Mouse (Mus musculus) kidney, adult 11 months (tissue): ENCODE data around the gene Cdk19.
"Not testable (repeated sequence)": the region's sequence is repeated elsewhere in the genome, so short reads cannot be mapped to it uniquely, and the experiment has no call there.

ENCODE experiments used
- DNase-seq: peaks from one replicate; pipeline ENCODE4 v3.0.0; 2022

Cdk19 gene

DNA sequence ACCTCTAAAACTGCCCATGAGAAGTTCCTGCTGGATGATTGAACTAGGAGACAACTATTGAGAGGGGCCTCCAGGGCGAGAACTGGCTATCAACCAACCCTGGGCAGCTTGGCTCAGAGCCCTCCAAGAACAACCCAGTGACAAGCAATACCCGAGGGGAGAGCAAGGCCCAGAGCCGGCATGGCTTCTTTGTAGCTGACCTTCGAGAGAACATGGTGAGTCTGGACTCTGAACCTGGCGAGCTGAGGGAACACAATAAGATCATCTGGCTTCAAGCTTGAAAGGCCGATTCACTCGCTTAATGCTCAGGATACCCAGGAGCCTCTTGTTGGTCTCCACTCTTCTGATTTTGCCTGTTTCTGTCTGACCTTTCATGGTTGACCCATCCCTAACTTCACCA is 151.8 kb downstream of the Cdk19 start:
- no peak for DNase-seq

DNA sequence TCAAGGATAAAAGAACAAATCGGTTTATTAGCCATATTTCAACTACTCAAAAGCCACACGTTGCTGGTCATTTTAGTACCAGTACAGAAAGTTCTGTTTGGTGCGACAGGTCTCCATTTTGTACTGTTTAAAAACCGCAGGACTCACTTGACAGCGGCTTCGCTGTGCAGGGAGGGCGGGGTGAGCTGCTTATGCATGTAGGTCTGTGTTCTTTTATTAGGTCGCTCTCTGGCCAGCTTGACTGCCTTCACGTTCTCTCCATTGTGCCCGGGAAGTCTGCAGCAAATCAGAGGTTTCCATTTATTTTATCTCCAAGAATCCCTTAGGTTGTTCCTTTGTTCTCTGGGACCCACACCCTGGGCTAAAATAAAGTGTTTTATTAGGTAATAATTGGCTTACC is 152.4 kb downstream of the Cdk19 start:
- no peak for DNase-seq

DNA sequence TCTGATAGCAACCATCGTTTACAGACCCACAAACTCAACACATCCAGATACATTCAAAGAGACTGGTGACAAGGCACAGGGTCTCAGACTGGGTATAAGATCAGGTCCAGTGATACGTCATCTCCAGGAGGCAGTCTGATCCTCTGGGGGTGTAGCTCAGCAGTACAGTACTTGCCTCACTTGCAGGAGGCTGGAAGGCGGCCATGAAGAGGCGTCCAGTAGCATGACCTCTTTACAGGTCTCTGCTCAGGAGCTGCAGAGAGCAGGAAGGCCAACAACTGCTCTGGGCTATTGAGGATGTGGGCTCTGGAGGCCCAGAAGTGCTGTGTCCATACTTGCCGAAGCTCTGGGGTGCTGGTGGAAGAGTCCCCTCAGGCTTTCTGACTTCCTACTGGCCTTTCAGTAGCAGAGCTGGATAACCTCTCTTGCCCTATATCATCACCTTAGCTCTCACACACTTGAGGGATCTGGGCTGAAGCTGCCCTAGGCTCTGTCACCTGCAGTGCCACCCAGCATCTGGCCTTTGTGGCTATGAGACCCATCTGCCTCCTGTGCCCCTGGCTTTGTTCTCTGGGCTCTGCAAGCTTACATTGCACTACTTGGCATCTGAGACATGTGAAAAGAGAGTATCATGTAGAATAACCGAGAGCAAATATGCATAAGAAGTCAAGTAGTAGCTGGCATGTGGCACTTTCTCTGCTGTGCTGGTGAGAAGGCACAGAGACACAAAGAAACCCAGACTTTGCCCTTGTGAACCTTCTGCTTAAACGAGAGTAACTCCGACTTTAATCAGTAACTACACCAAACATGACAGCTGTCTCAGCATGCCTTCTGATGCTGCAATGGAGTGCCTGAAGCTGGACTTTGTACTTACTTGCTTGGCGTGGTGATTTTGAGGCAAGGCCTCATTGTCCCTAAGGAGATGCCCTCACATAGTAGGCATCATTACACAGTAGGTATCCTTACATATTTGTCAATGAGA is 155.1 kb downstream of the Cdk19 start:
- peak; percentile 85 for DNase-seq

DNA sequence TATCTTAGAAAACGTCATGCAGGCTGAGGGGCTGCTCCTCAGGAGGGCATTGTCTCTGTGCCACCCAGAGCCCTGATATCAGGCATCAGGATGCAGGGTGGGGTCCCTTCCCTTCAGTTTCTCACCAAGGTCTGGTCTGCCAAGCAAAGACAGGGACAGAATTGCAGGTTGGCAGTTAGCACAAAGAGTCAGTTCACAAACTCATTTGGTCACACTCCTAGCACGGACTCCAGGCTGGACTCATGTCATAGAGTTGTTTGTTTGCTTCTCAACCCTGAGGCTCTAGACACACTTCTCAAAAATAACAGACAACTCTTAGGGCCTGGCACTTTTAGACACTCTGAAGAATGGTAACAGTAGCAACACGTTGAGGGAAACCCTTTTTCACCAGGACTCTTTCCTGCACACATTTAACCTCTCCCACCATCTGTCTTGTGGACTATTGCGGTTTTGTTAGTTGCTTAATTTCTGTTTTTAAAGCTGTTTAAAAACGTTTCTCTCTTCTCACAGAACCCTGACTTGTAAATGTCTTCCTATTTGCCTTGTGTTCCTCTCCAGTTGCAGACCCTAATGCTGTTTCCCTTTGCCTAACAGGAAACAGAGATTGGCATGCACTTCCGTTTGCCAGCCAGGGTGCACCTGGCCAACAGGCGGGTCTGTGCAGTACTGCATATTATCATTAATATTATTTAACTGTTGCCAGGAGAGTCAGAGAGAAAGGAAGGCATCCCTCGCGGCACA is 158.1 kb downstream of the Cdk19 start:
- DNase-seq = no peak

DNA sequence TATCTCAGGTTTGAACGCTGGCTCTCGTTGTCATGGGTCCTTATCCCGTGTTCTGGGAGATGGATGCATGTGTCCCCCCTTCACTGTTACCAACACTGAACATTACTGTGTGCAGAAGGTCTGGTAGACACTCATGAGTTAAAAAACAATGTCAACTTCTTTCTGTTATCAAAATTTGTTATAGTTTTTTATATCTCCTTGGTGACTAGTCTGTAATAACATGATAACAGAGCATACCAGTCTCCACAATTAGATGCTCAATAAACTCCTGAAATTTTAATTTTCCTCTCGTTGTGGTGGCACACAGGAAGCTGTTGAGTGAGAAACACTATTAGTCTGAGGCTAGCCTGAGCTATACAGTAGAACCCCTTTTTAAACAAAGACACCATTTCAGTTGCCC is 159.1 kb downstream of the Cdk19 start:
- no peak for DNase-seq

DNA sequence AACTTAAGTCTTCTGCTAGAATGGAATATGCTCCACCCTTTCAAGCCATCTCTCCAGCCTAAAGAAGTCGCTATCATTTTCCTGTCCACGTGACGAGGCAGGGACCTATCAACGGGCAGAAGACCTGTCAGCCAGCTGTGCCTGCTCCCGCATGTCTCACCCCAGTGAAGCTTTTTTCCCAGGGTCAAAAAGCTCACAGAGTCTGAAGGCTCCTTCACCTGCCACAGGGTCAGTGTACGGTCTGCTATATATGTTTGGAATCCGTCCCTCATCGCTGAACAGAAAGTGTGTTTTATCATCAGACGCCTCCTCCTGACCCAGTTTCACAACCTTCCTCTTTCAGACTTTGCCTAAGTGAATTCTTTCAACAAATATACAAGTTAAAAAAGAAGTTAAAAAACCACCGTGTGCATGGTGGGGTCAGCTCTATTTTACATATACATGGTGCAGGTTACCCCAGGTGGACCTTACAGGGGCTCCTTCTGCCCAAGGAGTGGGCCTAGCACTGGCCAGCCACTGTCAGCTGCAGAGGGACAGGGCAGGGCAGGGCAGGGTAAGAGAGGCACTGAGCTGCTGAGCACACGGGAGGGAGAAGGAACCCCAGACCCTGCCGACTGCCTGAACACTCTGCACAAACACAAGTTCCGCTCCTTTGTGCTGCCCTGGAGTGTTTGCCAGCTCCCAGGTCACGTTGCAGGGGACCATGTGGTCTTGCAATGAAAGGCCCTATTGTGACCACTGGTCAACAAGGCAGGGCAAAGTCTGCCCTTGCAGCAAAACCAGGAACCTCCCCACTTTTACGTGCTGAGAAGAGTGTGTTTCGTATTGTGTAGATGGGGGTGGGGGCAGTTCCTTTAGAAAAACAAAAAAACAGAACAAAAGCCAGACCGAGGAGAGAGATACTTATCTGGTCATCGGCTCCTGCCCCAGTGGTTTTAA is 160.2 kb downstream of the Cdk19 start:
- DNase-seq = peak; percentile 88

DNA sequence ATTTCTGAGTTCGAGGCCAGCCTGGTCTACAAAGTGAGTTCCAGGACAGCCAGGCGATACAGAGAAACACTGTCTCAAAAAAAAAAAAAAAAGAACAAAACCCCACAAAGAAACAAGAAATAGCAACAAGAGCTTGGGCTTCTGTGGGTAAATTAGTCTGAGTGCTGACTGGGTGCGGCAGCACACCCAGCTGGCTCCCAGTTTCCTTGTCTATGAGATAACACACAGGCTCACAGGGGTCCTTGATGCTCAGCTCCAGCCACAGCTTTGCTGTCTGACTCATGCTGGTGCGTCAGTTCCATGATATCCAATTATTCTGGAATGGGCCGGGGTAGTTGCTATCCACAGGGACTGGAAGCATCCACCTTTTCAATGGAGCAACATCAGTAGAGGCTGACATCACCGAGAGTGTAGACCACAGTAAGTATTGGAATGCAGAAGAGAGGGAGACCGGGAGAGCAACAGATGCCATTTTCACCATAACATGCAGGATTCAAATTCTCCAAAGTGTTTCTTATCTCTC is 161.4 kb downstream of the Cdk19 start:
- DNase-seq = no peak

DNA sequence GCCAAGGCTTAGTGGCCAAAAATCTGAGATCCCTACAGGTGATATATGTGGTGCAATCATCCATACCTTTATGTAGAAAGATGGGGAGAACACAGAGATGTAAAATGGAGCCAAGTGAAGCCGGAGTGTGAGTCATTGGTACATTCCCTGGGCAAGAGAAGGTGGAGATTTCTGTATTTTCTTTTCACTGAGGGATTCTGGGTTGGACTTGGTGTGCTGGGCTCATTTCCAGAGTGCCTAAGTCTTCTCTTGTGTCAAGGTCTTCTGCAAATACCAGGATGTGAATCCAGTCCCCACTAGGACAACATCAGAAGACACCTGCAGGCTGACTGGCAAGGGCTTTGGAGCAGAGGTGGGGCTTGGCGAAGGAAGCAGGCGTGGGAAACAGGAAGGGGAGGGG is 163.4 kb downstream of the Cdk19 start:
- no peak for DNase-seq

DNA sequence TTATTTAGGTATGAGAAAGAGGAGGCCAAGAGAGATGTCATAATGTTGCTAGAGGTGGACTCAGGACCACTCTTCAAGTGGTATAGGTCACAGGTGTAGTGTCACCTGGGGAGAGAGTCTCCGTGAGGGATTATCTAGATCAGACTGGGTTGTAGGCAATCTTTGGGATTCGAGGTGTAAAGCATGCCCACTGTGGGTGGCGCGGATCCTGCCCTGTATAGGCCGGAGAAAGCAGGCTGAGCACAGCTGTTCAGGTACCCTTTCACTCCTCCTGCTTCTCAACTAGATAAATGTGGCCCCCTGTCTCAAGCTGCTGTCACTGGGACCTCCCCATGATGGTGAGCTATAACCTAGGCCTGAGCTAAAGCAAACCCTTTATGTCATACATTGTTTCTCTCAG is 171.0 kb downstream of the Cdk19 start:
- no peak for DNase-seq

DNA sequence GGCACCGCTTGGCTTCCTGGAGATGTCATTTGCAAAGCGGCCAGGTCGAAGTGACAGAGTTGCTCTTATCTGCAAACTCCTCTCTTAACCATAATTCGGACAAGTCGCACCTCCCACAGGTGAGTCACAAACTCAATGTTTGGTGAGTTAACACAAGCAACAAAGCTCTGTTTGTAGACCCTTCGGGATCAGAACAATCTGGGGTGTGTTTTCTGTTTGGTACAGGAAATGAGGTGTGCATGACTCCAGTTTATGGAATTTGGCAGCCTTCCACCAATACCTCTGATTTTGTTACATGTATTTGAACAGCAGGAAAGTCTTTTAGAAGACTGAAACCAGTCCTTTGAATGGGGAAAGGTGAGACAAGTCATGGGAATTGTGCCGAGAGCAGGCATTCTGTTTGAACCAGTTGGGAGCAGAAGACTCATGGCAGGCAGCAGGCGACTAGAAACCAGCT is 171.9 kb downstream of the Cdk19 start:
- DNase-seq = no peak

DNA sequence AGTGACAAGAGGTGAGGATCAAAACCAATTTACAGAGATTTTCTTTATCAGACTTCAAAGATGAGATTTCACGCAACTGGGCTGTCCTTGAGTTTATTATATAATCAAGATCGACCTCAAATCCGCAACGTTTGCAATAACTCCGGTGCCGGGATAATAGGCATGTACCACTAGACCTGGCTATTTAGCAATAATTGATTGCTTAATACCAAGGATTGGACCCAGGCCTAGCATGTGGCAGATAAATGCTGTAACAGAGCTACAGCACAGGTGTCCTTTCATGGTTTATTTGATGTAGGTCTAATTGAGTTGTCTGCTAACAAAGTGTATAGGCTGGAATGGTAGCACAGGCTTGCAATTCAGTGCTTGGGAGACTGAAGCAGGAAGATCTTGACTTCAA is 172.8 kb downstream of the Cdk19 start:
- DNase-seq = no peak

DNA sequence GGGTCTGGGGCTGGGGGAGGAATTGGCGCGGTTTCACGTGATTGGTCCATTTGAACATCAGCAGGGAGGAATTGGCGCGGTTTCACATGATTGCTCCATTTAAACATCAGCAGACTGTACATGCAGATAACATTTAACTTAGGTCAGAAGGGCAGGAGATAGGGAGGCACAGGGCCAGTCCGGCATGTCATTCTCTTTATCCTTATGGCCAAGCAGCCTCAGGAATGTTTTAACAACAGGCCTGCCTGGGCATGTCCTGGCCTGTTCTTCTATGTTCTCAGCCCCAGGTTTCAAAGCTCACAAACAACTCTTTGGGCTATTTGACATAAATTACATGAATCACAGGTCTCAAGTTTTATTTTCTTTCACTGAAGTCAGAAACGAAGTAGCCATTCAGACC is 173.6 kb downstream of the Cdk19 start:
- not testable (repeated sequence) for DNase-seq

DNA sequence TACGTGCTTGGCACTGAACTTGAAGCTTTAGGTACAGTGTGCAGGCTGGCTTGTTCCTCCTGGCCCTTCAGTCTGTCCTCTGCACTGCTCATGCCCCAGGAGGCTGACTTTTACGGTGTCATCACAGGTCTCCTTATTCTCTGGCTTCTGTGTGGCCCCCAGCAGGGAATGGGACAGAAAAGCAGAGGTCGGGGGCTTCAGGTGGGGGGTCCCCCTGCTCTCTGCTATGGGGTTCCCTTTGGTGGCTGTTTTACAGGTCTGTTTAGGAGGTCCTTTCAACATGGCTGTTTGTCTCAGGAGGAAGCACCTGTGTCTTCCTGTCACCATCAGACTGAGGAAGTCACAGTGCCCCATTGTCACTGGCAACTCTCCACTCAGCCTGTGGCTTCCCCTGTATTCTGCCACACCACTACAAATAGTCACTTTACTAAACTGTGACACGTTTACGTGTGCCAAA is 175.9 kb downstream of the Cdk19 start:
- no peak for DNase-seq

DNA sequence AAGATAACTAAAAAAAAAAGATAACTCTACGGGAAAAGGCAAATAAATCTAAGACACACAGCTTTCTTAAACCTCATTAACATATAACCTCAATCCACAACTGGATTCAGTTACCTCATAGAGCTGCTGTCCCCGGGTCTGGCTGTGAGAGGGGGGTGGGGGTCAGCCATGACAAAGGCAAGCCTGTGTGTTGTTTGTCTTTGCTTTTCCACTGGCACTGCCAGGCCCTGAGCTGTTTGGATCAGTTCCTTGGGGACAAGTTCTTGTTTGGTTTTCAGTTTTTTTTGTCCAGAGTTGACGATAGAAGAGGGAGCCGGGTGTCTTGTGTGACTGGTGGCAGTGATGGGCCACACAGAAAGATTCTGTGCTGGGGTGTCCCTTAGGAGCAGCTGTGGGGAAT is 177.1 kb downstream of the Cdk19 start:
- no peak for DNase-seq

DNA sequence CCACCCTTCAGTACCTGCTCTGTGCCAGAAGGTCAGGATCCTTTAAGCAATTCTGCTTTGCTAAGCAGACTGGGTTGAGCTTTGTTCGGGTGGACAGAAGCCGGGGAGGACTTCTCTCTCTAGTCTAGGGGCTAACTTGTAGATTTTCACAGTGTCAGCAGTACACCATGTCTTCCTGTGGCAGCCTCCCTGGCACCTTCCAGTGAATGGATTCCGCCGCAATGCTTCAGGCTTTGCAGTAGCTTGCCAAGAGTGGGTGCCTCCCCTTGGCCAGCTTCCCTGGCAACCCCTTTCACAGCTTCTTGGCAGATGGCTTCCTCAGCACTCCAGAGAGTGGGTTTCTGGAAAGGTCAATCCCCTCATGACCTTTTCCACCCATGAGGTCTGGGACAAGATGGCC is 180.2 kb downstream of the Cdk19 start:
- DNase-seq = peak; percentile 93

DNA sequence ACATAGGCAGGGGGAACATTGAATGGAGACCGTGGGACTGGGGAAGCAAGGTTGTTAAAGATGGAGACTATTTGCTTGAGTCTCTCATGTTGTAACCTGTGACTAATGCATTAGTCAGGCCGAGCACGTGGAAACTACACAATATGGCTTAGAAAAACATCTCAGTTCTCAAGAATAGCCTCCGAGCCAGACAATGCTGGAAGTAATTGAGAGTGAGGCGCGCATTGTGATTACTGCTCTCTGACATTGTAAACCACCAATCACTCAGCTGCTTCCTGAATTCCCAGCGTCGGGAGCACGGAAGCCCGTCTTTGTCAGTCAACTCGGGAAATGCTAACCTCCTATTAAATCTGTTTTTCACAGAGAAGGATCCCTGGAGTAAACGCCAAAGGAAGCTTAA is 182.2 kb downstream of the Cdk19 start:
- DNase-seq = no peak

DNA sequence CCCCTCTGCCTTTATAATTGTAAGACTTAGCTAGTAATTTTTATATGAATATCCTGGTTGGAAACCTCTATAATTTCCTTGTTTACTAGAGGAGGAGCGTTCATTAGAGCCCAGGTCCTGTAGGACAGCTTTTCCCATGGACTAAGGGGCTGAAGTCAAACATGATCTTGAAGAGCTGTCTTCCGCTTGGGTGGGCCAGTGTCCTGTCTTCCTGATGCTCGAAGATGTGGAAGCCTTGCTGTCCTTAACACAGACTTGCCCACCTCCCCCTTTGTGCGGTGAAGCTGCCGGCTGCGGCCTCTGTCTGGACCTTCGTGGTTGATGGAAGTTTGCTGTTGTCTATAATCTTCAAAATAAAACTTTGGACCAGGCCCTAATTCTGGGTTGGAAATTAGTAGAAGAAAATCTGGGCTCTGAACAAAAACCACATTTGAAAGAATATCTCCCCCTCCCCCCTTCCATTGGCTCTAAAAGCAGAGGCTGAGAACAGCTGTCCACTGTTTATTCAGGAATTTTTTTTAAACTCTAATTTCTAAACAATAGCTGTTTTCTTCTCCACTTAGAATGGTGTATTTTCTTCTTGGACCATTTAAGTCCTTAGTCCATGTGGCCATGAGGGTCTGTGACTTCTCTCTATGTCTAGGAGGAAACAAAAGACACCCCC is 184.1 kb downstream of the Cdk19 start:
- no peak for DNase-seq

DNA sequence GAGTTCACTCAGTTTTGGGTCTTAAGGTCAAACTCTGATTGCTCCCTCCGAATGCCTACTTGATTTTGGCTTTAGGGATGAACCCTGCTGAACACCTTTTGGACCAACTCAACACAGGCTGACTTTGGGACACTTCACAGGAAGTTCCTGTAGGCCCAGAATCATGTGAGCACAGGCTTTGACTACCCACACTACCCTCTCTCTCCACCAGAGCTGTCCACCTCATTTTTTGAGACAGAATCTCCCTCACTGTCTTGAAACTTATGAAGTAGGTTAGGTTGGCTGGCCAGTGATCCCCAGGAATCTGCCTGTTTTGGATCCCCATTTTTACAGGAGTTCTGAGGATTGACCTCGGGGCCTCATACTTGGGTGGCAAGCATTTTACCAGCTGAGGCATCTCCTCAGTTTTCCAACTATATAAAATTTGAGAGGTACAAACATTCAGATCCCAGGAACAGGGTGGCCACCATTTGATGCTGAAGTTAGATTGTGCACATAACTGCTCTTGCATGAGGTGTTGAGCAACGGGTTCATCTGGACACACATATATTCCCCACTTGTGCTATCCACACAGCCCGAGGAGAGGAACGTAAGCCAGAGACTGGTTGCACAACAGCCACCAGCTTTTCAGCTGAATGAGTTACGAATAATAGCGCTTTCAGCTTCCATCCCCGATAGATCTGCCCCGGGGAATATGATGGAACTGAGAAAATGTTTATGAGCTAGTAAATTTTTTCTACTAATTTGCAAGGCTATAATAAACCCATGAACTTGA is 184.9 kb downstream of the Cdk19 start:
- DNase-seq = no peak

DNA sequence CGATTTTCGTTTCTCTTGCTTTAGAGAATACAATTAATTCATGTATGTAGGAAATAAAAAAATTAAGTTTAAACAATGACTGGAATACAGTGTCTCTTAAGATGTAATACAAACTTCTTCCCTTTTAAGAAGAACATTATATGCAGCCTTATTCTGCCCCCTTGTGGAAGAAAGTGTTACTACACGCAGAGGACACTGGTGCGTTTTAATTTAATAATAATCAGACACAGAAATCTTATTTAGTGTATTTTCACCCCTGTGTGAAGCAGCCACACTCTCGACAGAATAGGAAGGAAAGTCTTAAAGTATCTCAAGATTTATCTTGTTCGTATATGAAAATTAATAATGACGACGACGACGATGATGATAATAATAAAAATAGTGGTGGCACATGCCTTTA is 185.6 kb downstream of the Cdk19 start:
- DNase-seq = peak; percentile 22

DNA sequence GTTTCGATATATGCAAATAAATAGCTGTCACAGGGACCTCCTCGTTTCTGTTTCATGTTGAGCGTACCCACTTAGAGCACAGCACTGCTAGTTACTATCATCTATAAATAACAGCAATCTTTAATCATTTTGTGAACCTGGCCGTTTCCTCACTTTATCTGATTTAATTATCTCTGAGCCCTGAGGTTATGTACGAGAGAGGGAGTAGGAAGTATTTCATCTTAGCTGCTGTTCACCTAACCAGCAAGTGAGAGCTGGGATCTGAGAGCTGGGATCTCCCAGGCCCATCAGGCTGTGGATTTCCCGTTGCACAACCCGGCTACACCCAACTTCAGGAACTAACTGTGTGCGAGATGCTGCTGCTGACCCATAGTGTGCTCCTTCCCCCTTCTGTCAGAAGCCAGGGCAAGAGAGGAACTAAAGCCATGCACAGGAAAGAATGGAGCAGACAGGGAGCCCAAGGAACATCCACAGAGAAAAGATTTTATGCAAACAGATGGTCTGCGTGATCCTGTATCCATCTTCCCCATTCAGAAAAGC is 186.3 kb downstream of the Cdk19 start:
- DNase-seq = no peak

DNA sequence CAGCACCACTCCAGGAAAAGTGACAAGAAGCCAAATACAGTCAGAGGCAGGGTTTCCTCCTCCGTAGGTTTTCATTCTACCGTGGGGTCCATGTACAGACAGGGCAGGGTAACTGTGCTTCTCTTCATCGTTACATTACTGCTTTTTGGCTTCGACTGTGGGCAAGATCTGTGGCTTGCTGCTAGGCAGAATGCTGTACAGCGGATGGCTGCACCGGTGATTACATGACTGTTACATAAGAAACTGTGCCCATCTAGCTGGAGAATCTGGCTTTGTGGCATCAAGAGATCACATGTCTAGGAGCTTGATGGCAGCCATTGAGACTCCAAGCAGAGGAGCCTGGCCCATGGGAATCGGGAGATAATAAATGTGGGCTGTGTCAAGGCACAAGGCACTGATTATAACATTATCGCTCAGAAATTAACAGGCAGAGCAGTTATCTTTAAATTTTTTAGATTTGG is 187.0 kb downstream of the Cdk19 start:
- no peak for DNase-seq
